Mouse (Mus musculus): Measurements from ENCODE around the gene 1700013H16Rik.
"Not testable (repeated sequence)": the region's sequence is repeated elsewhere in the genome, so short reads cannot be mapped to it uniquely, and the experiment has no call there.

The 1700013H16Rik gene

DNA sequence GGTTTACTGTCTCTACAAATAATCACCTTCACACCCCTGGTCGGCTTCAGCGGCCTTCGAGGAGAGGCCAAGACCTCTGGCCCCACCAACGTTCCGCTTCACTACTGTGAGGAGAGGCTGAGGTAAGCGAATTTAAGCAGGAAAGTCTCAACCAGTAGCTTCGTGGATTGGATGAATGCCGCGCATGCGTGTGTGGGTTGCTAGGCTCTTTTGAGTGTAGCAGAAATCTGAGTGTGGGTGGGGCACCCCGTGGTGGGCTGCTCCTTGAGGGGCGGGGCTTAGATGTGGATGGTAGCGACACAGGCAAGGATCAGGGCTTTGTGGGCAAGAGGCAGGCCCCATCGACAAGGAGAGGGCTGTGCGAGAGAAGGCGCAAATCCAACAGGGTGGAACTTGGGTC lies at the start of gene 1700013H16Rik:
TSS of gene 1700013H16Rik (minus strand) at position 96 of the 400 bp plus-strand sequence.
- DNase-seq: no peak

GRCm38 (mm10) chrX:53799074-53799473 lies 41.4 kb upstream of the 1700013H16Rik start:
- no peak for DNase-seq

GRCm38 (mm10) chrX:53797519-53797918 lies 39.9 kb upstream of the 1700013H16Rik start, which contains the start of gene Xlr:
TSS of gene Xlr (minus strand) at chrX:53797706.
- not testable (repeated sequence) for DNase-seq

DNA sequence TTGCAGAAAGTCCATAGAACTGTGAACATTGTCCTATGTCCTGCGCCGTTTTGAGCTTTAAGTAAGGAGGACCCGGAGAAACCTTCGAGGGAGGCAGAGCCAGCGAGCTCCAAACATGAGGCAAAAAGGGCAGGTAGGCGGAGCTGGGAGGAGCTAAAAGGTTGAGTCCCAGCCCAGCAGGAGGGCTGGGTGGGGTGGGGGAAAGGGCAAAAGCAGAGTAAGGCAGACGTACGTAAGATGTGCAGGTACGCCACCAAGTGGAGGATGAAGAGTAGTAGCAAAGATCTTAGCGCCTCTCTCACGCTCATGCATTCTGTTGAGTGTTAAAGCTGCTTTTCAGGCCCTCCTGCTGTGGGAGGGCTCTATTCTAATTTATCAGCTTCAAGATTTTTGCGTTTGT lies 18.6 kb upstream of the 1700013H16Rik start, which contains the start of gene Zfp36l3:
TSS of gene Zfp36l3 (minus strand) at position 119 of the 400 bp plus-strand sequence.
- no peak for DNase-seq

GRCm38 (mm10) chrX:53752851-53753250 lies 4.8 kb downstream of the 1700013H16Rik start:
- no peak for DNase-seq

- DNase-seq: no peak
These were observed 28.7 kb downstream of the 1700013H16Rik start for GRCm38 (mm10) chrX:53728967-53729366.

- no peak for DNase-seq
These were observed 33.0 kb downstream of the 1700013H16Rik start, which contains the start of gene 4930502E18Rik for GRCm38 (mm10) chrX:53724596-53724995. TSS of gene 4930502E18Rik (plus strand) at chrX:53724826.

- peak; percentile 45 for DNase-seq
These were observed 41.1 kb downstream of the 1700013H16Rik start for GRCm38 (mm10) chrX:53716323-53717182.

DNA sequence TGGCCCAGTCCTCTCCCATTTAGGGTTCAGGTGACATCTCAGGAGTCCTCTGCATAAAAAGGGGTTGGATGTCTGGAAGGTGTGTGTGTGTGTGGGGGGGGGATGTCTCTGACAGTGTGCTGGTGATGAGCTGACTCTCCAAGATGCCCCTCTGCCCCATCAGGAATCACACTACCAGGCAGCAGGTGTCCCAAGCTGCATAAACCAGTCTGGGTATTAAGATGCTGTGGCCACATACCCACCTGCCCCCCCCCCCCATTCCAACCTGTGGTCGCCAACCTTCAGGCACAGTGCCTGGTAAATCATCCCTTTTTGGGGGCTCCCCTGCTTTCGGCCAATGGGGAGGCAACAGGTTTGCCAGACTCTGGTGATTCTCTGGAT lies 41.7 kb downstream of the 1700013H16Rik start:
- DNase-seq: no peak

DNA sequence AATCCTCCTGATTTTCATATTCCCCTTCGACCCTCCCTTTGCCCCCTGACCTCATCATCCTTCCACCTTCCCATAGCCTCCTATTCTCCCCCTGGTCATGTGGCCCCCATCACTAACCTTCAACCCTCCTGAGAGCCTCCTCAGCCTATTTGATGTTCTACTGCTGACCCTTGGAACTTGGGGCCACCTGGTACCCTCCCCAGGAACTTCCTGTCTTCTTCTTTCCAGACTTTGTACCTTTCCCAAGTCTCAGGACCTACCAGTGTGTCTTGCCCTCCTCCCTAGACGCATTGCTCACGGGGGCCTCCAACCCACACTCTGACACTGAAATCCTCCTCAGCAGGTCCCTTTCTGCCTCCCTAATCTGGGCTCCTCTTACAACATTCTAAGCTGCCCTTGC lies 55.0 kb downstream of the 1700013H16Rik start:
- no peak for DNase-seq

- DNase-seq: no peak
These were observed 58.4 kb downstream of the 1700013H16Rik start for GRCm38 (mm10) chrX:53699225-53699624.

DNA sequence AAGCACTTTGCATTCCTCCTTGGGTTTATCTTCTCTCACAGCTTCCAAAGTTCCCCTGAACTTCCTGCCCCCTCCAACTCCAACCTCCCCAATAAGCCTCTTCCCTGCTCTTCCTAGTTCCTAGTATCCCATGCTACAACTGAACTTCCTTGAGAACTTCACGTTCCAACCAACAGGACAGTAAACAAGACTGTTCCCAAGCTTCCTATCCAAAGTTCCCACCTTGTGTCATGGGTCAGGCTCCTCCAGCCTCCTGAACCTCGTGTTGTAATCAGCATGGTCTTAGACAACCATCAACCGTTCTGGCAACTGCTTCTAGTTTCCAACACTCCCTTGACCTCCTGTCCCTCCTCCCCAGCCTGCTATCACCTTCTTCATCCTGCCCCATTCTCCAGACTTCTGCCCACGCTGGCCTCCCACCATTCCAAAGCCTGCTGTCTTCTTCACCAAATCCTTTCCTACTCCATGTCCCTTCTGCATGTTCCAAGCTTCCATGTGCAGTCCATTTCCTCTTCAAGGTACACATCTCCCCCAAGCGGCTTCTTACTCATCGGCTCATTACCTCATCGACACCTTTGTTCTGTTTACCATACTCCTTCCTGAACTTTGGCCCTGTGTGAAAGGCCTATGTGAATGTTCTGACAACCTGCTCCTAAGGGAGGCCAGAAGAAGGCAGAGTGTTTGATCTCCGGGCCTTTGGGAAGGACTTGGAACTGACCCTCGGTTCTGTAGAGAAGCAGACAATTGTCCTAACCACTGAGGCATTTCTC lies 63.4 kb downstream of the 1700013H16Rik start:
- DNase-seq: no peak

GRCm38 (mm10) chrX:53693141-53693540 lies 64.5 kb downstream of the 1700013H16Rik start:
- DNase-seq: no peak

Measured in kidney, adult 11 months (tissue).